Mouse (Mus musculus): ENCODE measurements at regions not wholly inside any gene's neighbourhood (a gene's known extent, or its start where the extent isn't known, plus 50 kb on each side); places are given as distances from the start of the nearest gene placed in this dataset.

- no peaks in the 10 kb centered on the region for H3K36me3 ChIP-seq (replicated peaks)
- H3K9me3 ChIP-seq (replicated peaks), result no peaks in the 10 kb centered on the region
- TF ChIP-seq GATA2 (IDR thresholded peaks at IDR 0.05; ENCODE audit: borderline replicate concordance, low read depth, low read length) (no peak), TAL1 (conservative IDR thresholded peaks at IDR 0.05; ENCODE audit: low read depth, low read length) (no peak), GATA1 (IDR thresholded peaks at IDR 0.05; ENCODE audit: borderline replicate concordance, low read length) (no peak), POLR2AphosphoS5 (IDR thresholded peaks at IDR 0.05; ENCODE audit: insufficient replicate concordance, low read depth, low read length) (no peak), CTCF (IDR thresholded peaks at IDR 0.05; ENCODE audit: low read depth, low read length) (no peak)
- no peak for ATAC-seq (ENCODE audit: extremely low read depth, insufficient number of reproducible peaks, low FRiP score, poor library complexity, severe bottlenecking)
- DNase-seq (ENCODE audit: low spot score), result no peak
- H3K27me3 ChIP-seq (ENCODE audit: insufficient read depth, low read length), result no peaks in the 10 kb centered on the region
- no peaks in the 10 kb centered on the region for H3K4me1 ChIP-seq (ENCODE audit: insufficient read depth, low read depth, low read length)
- H3K4me3 ChIP-seq (ENCODE audit: low read depth, low read length), result no peak overlapping the region
Measured at GRCm38 (mm10) chr1:194565574-194565973, 52.4 kb upstream of the Plxna2 start.

- no peak overlapping the region for H3K4me3 ChIP-seq (ENCODE audit: low read depth, low read length)
- DNase-seq (ENCODE audit: low spot score), result no peak
- no peaks in the 10 kb centered on the region for H3K4me1 ChIP-seq (ENCODE audit: insufficient read depth, low read depth, low read length)
- TF ChIP-seq GATA1 (IDR thresholded peaks at IDR 0.05; ENCODE audit: borderline replicate concordance, low read length), result no peak
- TF ChIP-seq CTCF (IDR thresholded peaks at IDR 0.05; ENCODE audit: low read depth, low read length), result no peak
- TF ChIP-seq TAL1 (conservative IDR thresholded peaks at IDR 0.05; ENCODE audit: low read depth, low read length), result no peak
- TF ChIP-seq GATA2 (IDR thresholded peaks at IDR 0.05; ENCODE audit: borderline replicate concordance, low read depth, low read length), result no peak
- TF ChIP-seq POLR2AphosphoS5 (IDR thresholded peaks at IDR 0.05; ENCODE audit: insufficient replicate concordance, low read depth, low read length), result no peak
- no peaks in the 10 kb centered on the region for H3K9me3 ChIP-seq (replicated peaks)
- H3K27me3 ChIP-seq (ENCODE audit: insufficient read depth, low read length), result no peaks in the 10 kb centered on the region
- H3K36me3 ChIP-seq (replicated peaks), result no peaks in the 10 kb centered on the region
- ATAC-seq (ENCODE audit: extremely low read depth, insufficient number of reproducible peaks, low FRiP score, poor library complexity, severe bottlenecking), result no peak
Measured at GRCm38 (mm10) chr1:194563946-194564345, 54.1 kb upstream of the Plxna2 start.

DNA sequence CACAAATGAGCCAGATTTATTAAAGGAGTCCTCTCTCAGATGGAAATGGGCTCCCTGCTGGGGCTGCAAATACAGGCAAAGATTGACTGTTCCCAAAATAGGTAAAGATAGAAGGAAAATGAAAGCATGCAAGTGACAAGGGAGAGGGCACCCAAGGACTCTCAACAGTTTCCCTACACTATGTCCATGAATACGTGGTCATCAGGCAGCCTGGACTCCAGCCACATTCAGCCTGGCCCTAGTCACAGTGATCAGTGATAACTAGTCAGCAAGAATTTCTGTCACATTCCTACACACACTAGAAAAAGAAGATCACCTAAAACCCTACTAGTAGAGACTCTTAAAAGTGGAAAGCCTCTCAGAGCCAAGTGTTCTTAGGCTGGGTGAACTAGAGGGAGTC lies 56.9 kb upstream of the Plxna2 start:
- no peaks in the 10 kb centered on the region for H3K27me3 ChIP-seq (ENCODE audit: insufficient read depth, low read length)
- no peak overlapping the region for H3K4me3 ChIP-seq (ENCODE audit: low read depth, low read length)
- no peaks in the 10 kb centered on the region for H3K9me3 ChIP-seq (replicated peaks)
- H3K4me1 ChIP-seq (ENCODE audit: insufficient read depth, low read depth, low read length), result no peaks in the 10 kb centered on the region
- TF ChIP-seq CTCF (IDR thresholded peaks at IDR 0.05; ENCODE audit: low read depth, low read length) (no peak), POLR2AphosphoS5 (IDR thresholded peaks at IDR 0.05; ENCODE audit: insufficient replicate concordance, low read depth, low read length) (no peak), GATA2 (IDR thresholded peaks at IDR 0.05; ENCODE audit: borderline replicate concordance, low read depth, low read length) (no peak), GATA1 (IDR thresholded peaks at IDR 0.05; ENCODE audit: borderline replicate concordance, low read length) (no peak), TAL1 (conservative IDR thresholded peaks at IDR 0.05; ENCODE audit: low read depth, low read length) (no peak)
- no peak for DNase-seq (ENCODE audit: low spot score)
- no peak for ATAC-seq (ENCODE audit: extremely low read depth, insufficient number of reproducible peaks, low FRiP score, poor library complexity, severe bottlenecking)
- no peaks in the 10 kb centered on the region for H3K36me3 ChIP-seq (replicated peaks)

GRCm38 (mm10) chr1:194548661-194549060 lies 69.4 kb upstream of the Plxna2 start:
- H3K36me3 ChIP-seq (replicated peaks), result no peaks in the 10 kb centered on the region
- TF ChIP-seq TAL1 (conservative IDR thresholded peaks at IDR 0.05; ENCODE audit: low read depth, low read length) (no peak), GATA2 (IDR thresholded peaks at IDR 0.05; ENCODE audit: borderline replicate concordance, low read depth, low read length) (no peak), GATA1 (IDR thresholded peaks at IDR 0.05; ENCODE audit: borderline replicate concordance, low read length) (no peak), POLR2AphosphoS5 (IDR thresholded peaks at IDR 0.05; ENCODE audit: insufficient replicate concordance, low read depth, low read length) (no peak)

GRCm38 (mm10) chr1:194548243-194548642 lies 69.8 kb upstream of the Plxna2 start:
- Histone ChIP-seq H3K36me3 (replicated peaks) (no peaks in the 10 kb centered on the region), H3K9me3 (replicated peaks) (no peaks in the 10 kb centered on the region), H3K27me3 (ENCODE audit: insufficient read depth, low read length) (no peaks in the 10 kb centered on the region), H3K4me1 (ENCODE audit: insufficient read depth, low read depth, low read length) (no peaks in the 10 kb centered on the region), H3K4me3 (ENCODE audit: low read depth, low read length) (no peak overlapping the region)
- no peak for ATAC-seq (ENCODE audit: extremely low read depth, insufficient number of reproducible peaks, low FRiP score, poor library complexity, severe bottlenecking)
- TF ChIP-seq CTCF (IDR thresholded peaks at IDR 0.05; ENCODE audit: low read depth, low read length), result no peak
- TF ChIP-seq POLR2AphosphoS5 (IDR thresholded peaks at IDR 0.05; ENCODE audit: insufficient replicate concordance, low read depth, low read length), result no peak
- TF ChIP-seq TAL1 (conservative IDR thresholded peaks at IDR 0.05; ENCODE audit: low read depth, low read length), result no peak
- no peak for TF ChIP-seq GATA2 (IDR thresholded peaks at IDR 0.05; ENCODE audit: borderline replicate concordance, low read depth, low read length)
- no peak for TF ChIP-seq GATA1 (IDR thresholded peaks at IDR 0.05; ENCODE audit: borderline replicate concordance, low read length)
- no peak for DNase-seq (ENCODE audit: low spot score)

More at GRCm38 (mm10) chr1:194548661-194549060, 69.4 kb upstream of the Plxna2 start:
- Histone ChIP-seq H3K4me3 (ENCODE audit: low read depth, low read length) (no peak overlapping the region), H3K9me3 (replicated peaks) (no peaks in the 10 kb centered on the region), H3K4me1 (ENCODE audit: insufficient read depth, low read depth, low read length) (no peaks in the 10 kb centered on the region), H3K27me3 (ENCODE audit: insufficient read depth, low read length) (no peaks in the 10 kb centered on the region)
- DNase-seq (ENCODE audit: low spot score) (no peak), ATAC-seq (ENCODE audit: extremely low read depth, insufficient number of reproducible peaks, low FRiP score, poor library complexity, severe bottlenecking) (no peak)

DNA sequence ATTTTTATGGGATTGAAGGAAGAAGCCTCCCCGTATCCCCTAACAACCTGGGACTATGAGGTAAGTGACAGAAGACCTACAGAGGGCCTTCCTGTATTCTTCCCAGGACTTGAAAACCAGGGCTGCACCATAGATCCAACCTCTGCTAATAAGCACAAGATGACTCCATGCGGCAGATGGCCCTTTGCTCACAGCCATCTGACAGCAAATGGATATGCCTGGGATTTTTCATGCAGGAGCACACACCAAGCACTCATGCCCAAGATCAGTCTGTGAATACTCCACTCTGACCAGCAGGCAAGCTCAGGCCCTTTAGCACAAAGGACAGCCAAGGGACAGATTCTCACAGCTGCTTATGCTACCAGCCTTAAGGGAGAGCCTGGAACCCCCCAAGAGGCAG lies 77.1 kb upstream of the Plxna2 start:
- Histone ChIP-seq H3K36me3 (replicated peaks) (no peaks in the 10 kb centered on the region), H3K27me3 (ENCODE audit: insufficient read depth, low read length) (no peaks in the 10 kb centered on the region), H3K4me3 (ENCODE audit: low read depth, low read length) (no peak overlapping the region), H3K4me1 (ENCODE audit: insufficient read depth, low read depth, low read length) (no peaks in the 10 kb centered on the region), H3K9me3 (replicated peaks) (no peaks in the 10 kb centered on the region)
- no peak for DNase-seq (ENCODE audit: low spot score)
- no peak for TF ChIP-seq POLR2AphosphoS5 (IDR thresholded peaks at IDR 0.05; ENCODE audit: insufficient replicate concordance, low read depth, low read length)
- no peak for TF ChIP-seq CTCF (IDR thresholded peaks at IDR 0.05; ENCODE audit: low read depth, low read length)
- TF ChIP-seq GATA1 (IDR thresholded peaks at IDR 0.05; ENCODE audit: borderline replicate concordance, low read length), result no peak
- TF ChIP-seq GATA2 (IDR thresholded peaks at IDR 0.05; ENCODE audit: borderline replicate concordance, low read depth, low read length), result no peak
- TF ChIP-seq TAL1 (conservative IDR thresholded peaks at IDR 0.05; ENCODE audit: low read depth, low read length), result no peak
- ATAC-seq (ENCODE audit: extremely low read depth, insufficient number of reproducible peaks, low FRiP score, poor library complexity, severe bottlenecking), result no peak
